Mouse (Mus musculus) MEL (cell line): ENCODE data around the gene Adra2c. TPM values are rescaled to one million over a fixed set of nuclear protein-coding genes. Genes with fewer than 3 reads are reported as not detected.

Source experiments
- DNase-seq: peaks from one replicate; pipeline ENCODE4 v3.0.0; 2011; ENCODE audit warnings: low read depth, low spot score
- H3K27ac ChIP-seq: 2 replicates; pipeline ENCODE4 v1.5.1; 2012; ENCODE audit warnings: low read depth, mild to moderate bottlenecking, control low read depth, low read length, moderate library complexity; ENCODE audit not compliant: control insufficient read depth
- H3K27me3 ChIP-seq, 2 experiments: fragments of 150-350 bp in 1 of 2; sonication (generic) in 1 of 2; 2 replicates each; pipeline ENCODE4 v1.6.1; 2012; ENCODE audit warnings: low read length in 2 of 2, mild to moderate bottlenecking in 2 of 2, improper control_type of control experiment in 1 of 2, moderate library complexity in 1 of 2; ENCODE audit not compliant: insufficient read depth in 2 of 2, control insufficient read depth in 1 of 2
- H3K36me3 ChIP-seq, 2 experiments: 2 replicates each; pipeline ENCODE4 v1.6.1; 2012 to 2014; ENCODE audit warnings: low read length in 2 of 2, improper control_type of control experiment in 1 of 2, inconsistent platforms in 1 of 2, mild to moderate bottlenecking in 1 of 2; ENCODE audit not compliant: insufficient read depth in 2 of 2, control insufficient read depth in 1 of 2
- H3K4me1 ChIP-seq, 2 experiments: fragments of 150-350 bp in 1 of 2; sonication (generic) in 1 of 2; 2 replicates each; pipeline ENCODE4 v1.6.1; 2012; ENCODE audit warnings: low read length in 2 of 2, improper control_type of control experiment in 1 of 2, mild to moderate bottlenecking in 1 of 2; ENCODE audit not compliant: insufficient read depth in 2 of 2, control insufficient read depth in 1 of 2
- H3K4me3 ChIP-seq, 2 experiments: fragments of 150-350 bp in 1 of 2; sonication (generic) in 1 of 2; 2 replicates each; pipeline ENCODE4 v1.5.1; 2012; ENCODE audit warnings: low read depth in 2 of 2, low read length in 2 of 2, mild to moderate bottlenecking in 2 of 2, moderate library complexity in 2 of 2, control low read depth in 1 of 2, improper control_type of control experiment in 1 of 2; ENCODE audit not compliant: control insufficient read depth in 1 of 2, insufficient read depth in 1 of 2
- H3K79me2 ChIP-seq: 2 replicates; pipeline ENCODE4 v1.6.1; 2012; ENCODE audit warnings: mild to moderate bottlenecking, low read length, moderate library complexity; ENCODE audit not compliant: control insufficient read depth, poor library complexity, insufficient read depth
- H3K9ac ChIP-seq: 2 replicates; pipeline ENCODE4 v1.6.1; 2012; ENCODE audit warnings: low read depth, mild to moderate bottlenecking, control low read depth, low read length, moderate library complexity; ENCODE audit not compliant: control insufficient read depth, poor library complexity, severe bottlenecking
- H3K9me3 ChIP-seq: fragments of 150-350 bp; sonication (generic); replicated peaks from 2 replicates; pipeline ENCODE4 v1.6.1; 2012; ENCODE audit warnings: mild to moderate bottlenecking, low read length, improper control_type of control experiment, moderate library complexity; ENCODE audit not compliant: insufficient read depth
- BHLHE40 ChIP-seq: IDR thresholded peaks from 2 replicates; pipeline ENCODE4 v1.6.1; 2012; ENCODE audit warnings: low read depth, mild to moderate bottlenecking, inconsistent platforms, low read length, improper control_type of control experiment, borderline replicate concordance
- CHD1 ChIP-seq: IDR thresholded peaks from 2 replicates; pipeline ENCODE4 v1.6.1; 2012; ENCODE audit warnings: low read depth, mild to moderate bottlenecking, inconsistent platforms, low read length, improper control_type of control experiment
- CTCF ChIP-seq, 3 experiments: IDR thresholded peaks in 2 of 3; conservative IDR thresholded peaks in 1 of 3; 2 replicates each; pipeline ENCODE4 v1.5.1; 2011 to 2012; ENCODE audit warnings: low read length in 3 of 3, low read depth in 2 of 3, mild to moderate bottlenecking in 2 of 3, improper control_type of control experiment in 1 of 3, inconsistent platforms in 1 of 3, mixed read lengths in 1 of 3, moderate library complexity in 1 of 3; ENCODE audit not compliant: control insufficient read depth in 1 of 3, insufficient read depth in 1 of 3, poor library complexity in 1 of 3, severe bottlenecking in 1 of 3
- E2F4 ChIP-seq: IDR thresholded peaks from 2 replicates; pipeline ENCODE4 v1.6.1; 2011; ENCODE audit warnings: low read depth, low read length, improper control_type of control experiment, borderline replicate concordance
- ETS1 ChIP-seq: IDR thresholded peaks from 2 replicates; pipeline ENCODE4 v1.6.1; 2012; ENCODE audit warnings: low read depth, mild to moderate bottlenecking, inconsistent platforms, low read length, improper control_type of control experiment, moderate library complexity
- GATA1 ChIP-seq: IDR thresholded peaks from 2 replicates; pipeline ENCODE4 v1.6.1; 2011; ENCODE audit warnings: low read depth, low read length, improper control_type of control experiment
- KAT2A ChIP-seq: conservative IDR thresholded peaks from 2 replicates; pipeline ENCODE4 v1.6.1; 2012; ENCODE audit warnings: low read depth, low read length, improper control_type of control experiment, inconsistent platforms
- MAX ChIP-seq: IDR thresholded peaks from 2 replicates; pipeline ENCODE4 v1.6.1; 2011; ENCODE audit warnings: low read length, improper control_type of control experiment
- MAZ ChIP-seq: IDR thresholded peaks from 2 replicates; pipeline ENCODE4 v1.6.1; 2012; ENCODE audit warnings: low read depth, mild to moderate bottlenecking, inconsistent platforms, low read length, improper control_type of control experiment
- MEF2A ChIP-seq: IDR thresholded peaks from 2 replicates; pipeline ENCODE4 v1.6.1; 2014; ENCODE audit warnings: low read depth, mild to moderate bottlenecking, inconsistent platforms, low read length, improper control_type of control experiment; ENCODE audit not compliant: poor library complexity, insufficient replicate concordance, severe bottlenecking; ENCODE audit errors: extremely low read depth
- MXI1 ChIP-seq: IDR thresholded peaks from 2 replicates; pipeline ENCODE4 v1.6.1; 2011; ENCODE audit warnings: mild to moderate bottlenecking, low read depth, low read length, improper control_type of control experiment
- MYB ChIP-seq: IDR thresholded peaks from 2 replicates; pipeline ENCODE4 v1.6.1; 2011; ENCODE audit warnings: mild to moderate bottlenecking, low read depth, low read length, improper control_type of control experiment
- MYC ChIP-seq: IDR thresholded peaks from 2 replicates; pipeline ENCODE4 v1.6.1; 2011; ENCODE audit warnings: low read depth, mild to moderate bottlenecking, low read length, improper control_type of control experiment, moderate library complexity
- NELFE ChIP-seq: IDR thresholded peaks from 2 replicates; pipeline ENCODE4 v1.6.1; 2011; ENCODE audit warnings: low read depth, low read length, improper control_type of control experiment
- POLR2A ChIP-seq, 2 experiments: IDR thresholded peaks; 2 replicates each; pipeline ENCODE4 v1.6.1; 2011 to 2012; ENCODE audit warnings: low read length in 2 of 2, mild to moderate bottlenecking in 2 of 2, control low read depth in 1 of 2, improper control_type of control experiment in 1 of 2, low read depth in 1 of 2, moderate library complexity in 1 of 2; ENCODE audit not compliant: control insufficient read depth in 1 of 2, insufficient read depth in 1 of 2, poor library complexity in 1 of 2
- POLR2AphosphoS2 ChIP-seq: IDR thresholded peaks from 2 replicates; pipeline ENCODE4 v1.6.1; 2011; ENCODE audit warnings: low read length, improper control_type of control experiment
- POLR2AphosphoS5 ChIP-seq: IDR thresholded peaks from 2 replicates; pipeline ENCODE4 v1.6.1; 2012; ENCODE audit warnings: low read depth, borderline replicate concordance, mild to moderate bottlenecking, inconsistent platforms, low read length, moderate library complexity, mixed read lengths
- RAD21 ChIP-seq: IDR thresholded peaks from 2 replicates; pipeline ENCODE4 v1.6.1; 2011; ENCODE audit warnings: mild to moderate bottlenecking, low read depth, low read length, improper control_type of control experiment
- SIN3A ChIP-seq: IDR thresholded peaks from 2 replicates; pipeline ENCODE4 v1.6.1; 2012; ENCODE audit warnings: low read length, improper control_type of control experiment, inconsistent platforms
- SMC3 ChIP-seq: IDR thresholded peaks from 2 replicates; pipeline ENCODE4 v1.6.1; 2011; ENCODE audit warnings: low read depth, low read length, improper control_type of control experiment
- TAL1 ChIP-seq: IDR thresholded peaks from 2 replicates; pipeline ENCODE4 v1.6.1; 2012; ENCODE audit warnings: mild to moderate bottlenecking, inconsistent platforms, low read length, moderate library complexity, mixed read lengths
- UBTF ChIP-seq: IDR thresholded peaks from 2 replicates; pipeline ENCODE4 v1.6.1; 2012; ENCODE audit warnings: low read depth, mild to moderate bottlenecking, inconsistent platforms, low read length, improper control_type of control experiment, moderate library complexity, borderline replicate concordance; ENCODE audit not compliant: insufficient read depth
- USF1 ChIP-seq: IDR thresholded peaks from 2 replicates; pipeline ENCODE4 v1.6.1; 2014; ENCODE audit warnings: low read depth, mild to moderate bottlenecking, inconsistent platforms, low read length, improper control_type of control experiment, moderate library complexity
- USF2 ChIP-seq, 2 experiments: IDR thresholded peaks; 2 replicates each; pipeline ENCODE4 v1.6.1; 2011 to 2012; ENCODE audit warnings: improper control_type of control experiment in 2 of 2, low read length in 2 of 2, borderline replicate concordance in 1 of 2, inconsistent platforms in 1 of 2, low read depth in 1 of 2, mild to moderate bottlenecking in 1 of 2; ENCODE audit not compliant: insufficient read depth in 1 of 2
- ZKSCAN1 ChIP-seq: IDR thresholded peaks from 2 replicates; pipeline ENCODE4 v1.6.1; 2012; ENCODE audit warnings: low read depth, mild to moderate bottlenecking, inconsistent platforms, low read length, improper control_type of control experiment, moderate library complexity
- ZMIZ1 ChIP-seq: IDR thresholded peaks from 2 replicates; pipeline ENCODE4 v1.6.1; 2012; ENCODE audit warnings: low read depth, mild to moderate bottlenecking, inconsistent platforms, low read length, improper control_type of control experiment, moderate library complexity
- polyA plus RNA-seq, 2 experiments: library from polyadenylated mRNA; stranded (reverse) in 1 of 2; unstranded in 1 of 2; fragments of >175 nt in 1 of 2; fragments of >200 nt in 1 of 2; gene quantifications; 2 replicates each; pipeline versions ENCODE4 v1.2.1 to v1.2.4; 2012; ENCODE audit warnings: low replicate concordance in 2 of 2, low read depth in 1 of 2; ENCODE audit not compliant: insufficient read length in 2 of 2, insufficient read depth in 1 of 2, missing spikeins in 1 of 2
- total RNA-seq: library from RNA; depleted of rRNA; stranded (reverse); fragments of 300-350 nt; gene quantifications from 2 replicates; pipeline ENCODE4 v1.2.3, GENCODE M21; 2012

The Adra2c gene
- total and polyA plus RNA-seq, 3 experiments = not detected

GRCm38 (mm10) chr5:35280002-35280782, 2.1 kb downstream of the Adra2c start:
- Histone ChIP-seq H3K27me3 (no peaks in the 10 kb centered on the region), H3K9me3 (no peaks in the 10 kb centered on the region), H3K4me3 (no peak overlapping the region), H3K36me3 (no peaks in the 10 kb centered on the region), H3K4me1 (no peaks in the 10 kb centered on the region), H3K27ac (no peak overlapping the region), H3K9ac (no peak overlapping the region), H3K79me2 (no peaks in the 10 kb centered on the region)
- no peak for TF ChIP-seq POLR2AphosphoS5
- no peak for TF ChIP-seq RAD21
- TF ChIP-seq ZMIZ1 = no peak
- no peak for TF ChIP-seq GATA1
- no peak for TF ChIP-seq POLR2A (IDR thresholded peaks at IDR 0.05; ENCODE audit: control insufficient read depth in 1 of 2, insufficient read depth in 1 of 2, low read depth in 1 of 2, low read length in 2 of 2, poor library complexity in 1 of 2)
- no peak for TF ChIP-seq TAL1
- no peak for TF ChIP-seq MEF2A
- TF ChIP-seq MAX = no peak
- no peak for TF ChIP-seq MXI1
- no peak for TF ChIP-seq MYB
- TF ChIP-seq ZKSCAN1 = no peak
- TF ChIP-seq ETS1 = no peak
- no peak for TF ChIP-seq BHLHE40
- no peak for TF ChIP-seq POLR2AphosphoS2
- TF ChIP-seq E2F4 = no peak
- TF ChIP-seq CHD1 = no peak
- no peak for TF ChIP-seq CTCF (IDR thresholded peaks at IDR 0.05 in 2 of 3, conservative IDR thresholded peaks at IDR 0.05 in 1 of 3; ENCODE audit: control insufficient read depth in 1 of 3, insufficient read depth in 1 of 3, low read depth in 2 of 3, low read length in 3 of 3, poor library complexity in 1 of 3, severe bottlenecking in 1 of 3)
- no peak for TF ChIP-seq MYC
- no peak for TF ChIP-seq NELFE
- TF ChIP-seq UBTF = no peak
- no peak for DNase-seq

GRCm38 (mm10) chr5:35280783-35281165, 2.7 kb downstream of the Adra2c start:
- Histone ChIP-seq H3K4me1 (no peaks in the 10 kb centered on the region), H3K79me2 (no peaks in the 10 kb centered on the region), H3K9me3 (no peaks in the 10 kb centered on the region), H3K27me3 (no peaks in the 10 kb centered on the region), H3K4me3 (no peak overlapping the region), H3K9ac (no peak overlapping the region), H3K27ac (no peak overlapping the region), H3K36me3 (no peaks in the 10 kb centered on the region)
- TF ChIP-seq BHLHE40 = no peak
- TF ChIP-seq NELFE = no peak
- TF ChIP-seq UBTF = no peak
- no peak for TF ChIP-seq ZMIZ1
- TF ChIP-seq USF2 (IDR thresholded peaks at IDR 0.05; ENCODE audit: borderline replicate concordance in 1 of 2, insufficient read depth in 1 of 2, low read depth in 1 of 2, low read length in 2 of 2) = no peak
- no peak for TF ChIP-seq USF1
- no peak for TF ChIP-seq RAD21
- no peak for TF ChIP-seq KAT2A
- TF ChIP-seq CHD1 = no peak
- no peak for TF ChIP-seq CTCF (IDR thresholded peaks at IDR 0.05 in 2 of 3, conservative IDR thresholded peaks at IDR 0.05 in 1 of 3; ENCODE audit: control insufficient read depth in 1 of 3, insufficient read depth in 1 of 3, low read depth in 2 of 3, low read length in 3 of 3, poor library complexity in 1 of 3, severe bottlenecking in 1 of 3)
- no peak for TF ChIP-seq SMC3
- TF ChIP-seq ZKSCAN1 = no peak
- TF ChIP-seq MAZ = no peak
- no peak for TF ChIP-seq MYC
- no peak for TF ChIP-seq MAX
- TF ChIP-seq SIN3A = no peak
- no peak for DNase-seq
